Mouse (Mus musculus): ENCODE measurements around the gene Dnaaf1.

Dnaaf1 gene

DNA sequence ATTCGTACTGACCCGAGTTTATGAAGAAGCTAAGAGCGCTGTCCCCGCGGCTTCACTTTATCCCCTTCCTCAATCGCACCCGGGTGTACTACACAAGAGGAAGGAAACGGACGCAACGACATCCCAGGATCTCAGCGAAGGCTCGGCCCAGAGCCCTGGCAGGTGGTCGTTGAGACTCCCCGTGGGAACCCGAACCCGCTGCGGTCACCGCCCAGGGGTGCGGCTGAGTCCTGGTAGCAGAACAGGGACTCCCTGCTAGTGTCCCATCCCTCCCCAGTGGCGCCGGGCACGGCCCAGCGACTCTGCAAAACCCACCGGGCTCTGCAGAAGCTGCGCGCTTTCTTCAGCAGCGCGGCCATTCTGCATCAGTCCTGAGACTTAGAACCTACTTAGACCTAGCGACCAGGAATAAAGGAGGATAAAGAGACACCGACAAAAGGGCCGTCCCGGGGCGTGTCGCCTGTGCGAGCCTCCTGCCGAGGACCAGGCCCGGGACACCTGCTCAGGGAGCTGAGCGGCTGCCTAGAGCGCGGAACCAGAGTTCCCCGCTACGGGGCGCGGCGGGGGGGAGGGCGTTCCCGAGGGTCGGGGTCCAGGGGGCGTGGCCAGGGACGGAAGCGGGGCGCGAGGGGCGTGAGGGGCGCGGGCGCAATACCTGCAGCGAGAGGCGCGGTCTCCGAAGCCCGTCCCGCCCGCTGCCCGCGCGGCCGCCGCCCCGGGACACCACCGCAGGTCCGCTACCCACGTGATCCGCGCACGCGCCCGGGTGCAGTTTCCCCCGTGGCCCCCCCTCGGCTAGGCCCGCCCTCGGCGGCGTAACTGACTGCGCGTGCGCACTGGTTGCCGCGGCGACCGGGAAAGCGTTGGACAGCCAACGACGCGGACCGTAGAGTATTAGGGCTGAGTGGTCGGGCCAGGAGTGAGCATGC, at the start of gene Dnaaf1, which contains the start of gene Hsdl1:
Dnaaf1 (plus strand) TSS at position 799 of the 929 bp plus-strand sequence.
Hsdl1 (minus strand) TSS at position 747 of the 929 bp plus-strand sequence.
- in situ Hi-C loops (cut with MboI, MseI), result no loop called here

DNA sequence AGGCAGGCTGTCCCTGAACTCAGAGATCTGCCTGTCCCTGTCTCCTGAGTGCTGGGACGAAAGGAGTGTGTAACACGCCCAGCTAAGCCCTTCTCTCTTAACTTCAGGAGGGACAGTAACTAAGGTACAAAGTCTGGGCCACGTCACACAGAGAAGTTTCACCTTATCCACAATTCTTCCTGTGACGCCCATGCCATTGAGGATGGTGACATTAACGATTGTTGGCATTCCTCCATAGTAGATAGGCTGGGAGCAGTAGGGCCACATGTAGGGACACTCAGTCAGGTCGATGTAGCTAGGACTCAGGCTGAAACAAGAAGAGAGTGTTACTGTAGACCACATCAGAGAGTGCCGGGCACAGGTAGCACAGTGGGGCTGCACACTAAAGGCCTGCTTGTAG, 46.3 kb upstream of the Dnaaf1 start:
- in situ Hi-C loops (cut with MboI, MseI), result no loop called here

DNA sequence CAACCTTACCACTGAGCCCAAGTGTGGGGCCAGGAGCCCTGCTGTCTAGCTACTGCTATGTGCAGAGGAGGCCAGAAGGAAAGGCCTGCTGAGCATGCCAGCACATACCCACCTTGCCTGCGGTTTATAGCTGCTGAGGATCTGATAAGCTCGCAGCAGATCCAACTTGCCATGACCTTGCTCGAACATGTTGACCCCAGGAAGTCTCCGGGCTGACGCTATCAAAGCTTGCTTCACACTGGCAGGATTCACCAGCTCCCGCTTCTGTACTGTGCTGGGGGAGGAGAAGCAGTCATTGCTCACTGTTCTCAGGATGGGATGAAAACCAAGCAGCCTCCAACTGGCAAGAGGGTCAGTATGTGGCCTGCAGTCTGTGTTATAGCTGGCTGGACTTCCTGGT, 44.1 kb upstream of the Dnaaf1 start:
- in situ Hi-C loops (cut with MboI, MseI), result no loop called here

DNA sequence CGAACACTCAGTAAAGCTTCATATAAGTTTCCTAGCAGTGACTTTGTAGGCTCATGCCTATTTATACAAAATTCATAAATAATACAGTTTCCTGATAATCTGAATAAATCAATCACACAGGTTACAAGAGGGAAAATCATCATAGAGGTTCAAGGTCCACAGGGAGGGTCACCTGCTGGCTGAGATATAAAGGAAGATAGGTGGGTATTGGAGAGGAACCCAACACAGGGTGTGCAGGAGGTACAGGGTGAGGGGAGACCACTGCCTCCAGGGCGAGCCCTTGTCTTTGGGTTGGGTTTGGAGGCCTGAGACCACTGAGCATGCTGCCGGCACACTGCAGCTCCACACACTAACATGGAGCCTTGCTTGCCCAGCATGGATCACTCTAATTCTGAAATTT, 43.6 kb upstream of the Dnaaf1 start:
- in situ Hi-C loops (cut with MboI, MseI), result no loop called here

DNA sequence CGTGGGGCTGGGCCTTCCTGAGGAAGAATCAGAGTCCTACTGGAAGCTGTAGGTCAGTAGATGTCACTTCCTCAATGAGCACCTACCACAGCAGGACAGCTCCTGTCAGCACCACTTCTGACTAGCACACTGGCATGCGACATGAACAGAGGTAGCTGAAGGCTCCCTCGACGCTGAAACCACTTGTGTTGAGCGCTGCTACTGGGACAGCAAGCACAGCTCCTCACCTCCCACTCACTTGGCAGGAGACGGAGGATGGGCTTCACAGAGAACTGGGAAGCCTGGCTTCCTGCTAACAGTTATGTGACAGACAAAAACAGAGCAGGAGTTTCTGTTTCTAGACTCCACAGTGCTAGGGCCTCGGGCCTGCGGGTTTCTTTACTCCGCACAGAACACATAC, 43.1 kb upstream of the Dnaaf1 start:
- in situ Hi-C loops (cut with MboI, MseI), result no loop called here

DNA sequence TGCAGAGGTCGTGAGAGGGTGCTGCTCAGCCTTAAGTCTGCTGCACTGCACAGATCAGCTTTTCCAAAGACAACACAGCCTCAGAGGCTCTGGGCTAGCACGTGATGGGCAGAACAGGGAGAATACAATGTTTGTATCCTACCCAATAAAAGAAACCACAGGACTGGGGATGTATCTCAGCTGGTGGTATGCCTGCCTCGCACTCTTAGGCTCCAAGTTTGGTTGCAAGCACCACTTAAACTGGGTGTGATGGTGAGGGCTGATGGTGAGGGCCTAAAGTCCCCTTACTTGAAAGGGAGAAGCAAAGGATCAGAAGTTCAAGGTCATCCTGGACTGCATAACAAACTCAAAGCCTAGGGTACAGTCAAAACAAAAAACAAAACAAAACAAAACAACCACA, 30.4 kb upstream of the Dnaaf1 start:
- in situ Hi-C loops (cut with MboI, MseI), result no loop called here

DNA sequence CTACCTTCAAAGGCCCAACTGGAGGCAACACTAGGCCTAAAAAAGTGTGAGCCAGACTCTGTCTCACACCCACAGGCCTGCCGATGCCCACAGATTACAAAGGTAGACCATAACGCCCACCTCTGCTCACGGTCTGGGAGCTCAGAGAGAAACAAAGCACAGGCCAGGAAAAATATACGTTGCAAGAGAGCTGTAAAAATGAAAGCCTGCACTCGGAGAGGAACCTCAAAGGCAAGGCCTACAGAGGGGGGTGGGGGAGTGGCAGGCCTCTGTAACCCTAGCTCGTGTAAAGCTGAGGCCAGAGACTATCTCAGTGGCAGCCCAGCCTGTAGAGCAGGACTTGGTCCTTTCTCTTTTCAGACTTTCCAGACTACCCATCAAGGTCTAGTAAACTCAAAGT, 29.9 kb upstream of the Dnaaf1 start:
- in situ Hi-C loops (cut with MboI, MseI), result no loop called here

DNA sequence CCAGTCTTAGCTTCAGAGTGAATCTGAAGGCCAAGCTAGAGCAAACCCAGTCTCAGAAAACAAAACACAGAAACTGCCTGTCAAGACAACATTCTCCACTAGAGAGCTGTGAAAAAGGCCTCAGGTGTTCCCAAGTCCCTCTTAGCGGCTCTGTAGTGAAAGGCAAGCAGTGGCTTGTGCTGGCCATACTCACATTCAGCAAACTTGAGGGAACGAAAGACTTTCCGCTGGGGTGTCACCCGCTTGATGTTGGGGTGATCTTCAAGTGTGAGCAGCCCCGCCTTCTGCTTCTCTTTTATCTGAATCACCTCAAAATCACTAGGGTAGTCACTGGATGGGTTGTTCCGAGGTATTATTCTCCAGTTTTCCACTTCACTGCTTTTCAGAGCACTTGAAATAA, 29.2 kb upstream of the Dnaaf1 start:
- in situ Hi-C loops (cut with MboI, MseI), result no loop called here

DNA sequence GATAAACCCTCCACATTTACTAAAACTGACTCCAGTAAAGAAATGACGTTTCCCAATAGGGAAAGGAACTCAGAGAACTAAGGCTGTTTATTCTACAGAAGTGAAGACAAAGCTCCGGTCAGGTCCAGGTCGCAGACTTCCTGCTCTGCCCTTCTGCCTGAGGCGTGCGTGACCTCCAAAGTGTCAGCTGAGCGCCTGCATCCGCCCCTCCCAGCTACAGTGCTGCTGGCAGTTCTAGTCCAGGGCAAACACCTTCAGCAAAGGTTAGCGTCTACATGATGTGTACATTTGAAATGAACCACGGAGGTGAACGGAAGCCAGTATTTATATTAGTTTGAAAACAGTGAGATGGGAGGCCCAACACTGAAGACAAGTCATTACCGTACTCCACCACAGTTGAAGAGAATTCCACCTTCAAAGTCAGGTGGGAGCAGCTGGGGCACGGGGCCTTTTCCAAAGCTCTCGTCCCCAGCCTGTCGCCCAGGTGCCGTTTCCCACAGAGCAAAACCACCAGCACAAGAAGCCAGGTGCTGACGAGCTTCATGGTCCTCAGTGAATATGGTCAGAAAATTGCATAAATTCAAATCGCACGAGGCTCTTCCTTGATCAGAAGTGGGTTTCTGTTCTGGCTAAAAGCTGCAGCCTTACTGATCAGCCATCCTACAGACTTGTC, 27.9 kb upstream of the Dnaaf1 start:
- in situ Hi-C loops (cut with MboI, MseI), result no loop called here

DNA sequence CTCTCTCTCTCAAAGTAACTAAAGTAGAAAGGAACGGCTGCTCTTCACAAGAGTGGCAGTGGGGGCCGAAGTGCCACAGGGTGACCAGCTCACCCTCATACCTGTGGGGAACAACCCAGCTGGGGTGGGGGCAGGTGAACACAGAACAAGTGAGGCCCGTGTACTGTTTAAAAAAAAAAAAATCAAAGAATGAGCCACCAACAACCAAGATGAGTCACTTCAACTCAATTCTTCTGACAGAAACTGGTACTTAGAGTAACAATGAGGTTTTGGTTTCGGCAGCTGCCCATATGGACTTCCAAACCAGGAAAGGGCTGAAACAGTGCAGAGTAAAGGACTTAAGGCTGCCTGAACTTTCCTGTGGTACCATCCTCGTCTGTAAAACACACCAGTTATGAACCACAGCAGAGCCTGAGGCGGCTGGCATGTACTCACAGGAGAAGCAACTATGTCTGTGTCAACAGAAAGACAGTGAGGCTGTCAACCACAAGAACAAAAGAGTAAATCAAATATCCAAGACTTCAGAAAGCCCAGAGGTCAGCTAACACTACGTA, 26.4 kb upstream of the Dnaaf1 start:
- in situ Hi-C loops (cut with MboI, MseI), result no loop called here

DNA sequence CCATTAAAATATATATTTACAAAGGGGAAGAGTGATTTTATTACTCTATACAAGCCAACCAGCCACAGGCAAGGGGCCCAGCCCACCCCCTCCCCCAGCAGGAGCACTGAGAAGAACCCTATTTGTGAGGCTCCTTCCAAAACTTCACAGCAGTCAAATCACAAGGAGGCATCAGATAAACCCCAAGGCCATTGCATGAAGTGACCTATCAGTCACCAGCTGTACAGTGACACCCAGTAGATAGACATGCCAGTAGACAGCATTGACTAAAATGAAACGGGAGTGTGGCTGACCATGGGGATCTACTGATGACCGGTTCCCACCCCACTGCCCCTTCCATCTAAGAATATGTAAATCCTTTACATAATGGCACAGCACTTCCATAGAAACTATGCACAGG, 22.1 kb upstream of the Dnaaf1 start:
- in situ Hi-C loops (cut with MboI, MseI), result no loop called here

DNA sequence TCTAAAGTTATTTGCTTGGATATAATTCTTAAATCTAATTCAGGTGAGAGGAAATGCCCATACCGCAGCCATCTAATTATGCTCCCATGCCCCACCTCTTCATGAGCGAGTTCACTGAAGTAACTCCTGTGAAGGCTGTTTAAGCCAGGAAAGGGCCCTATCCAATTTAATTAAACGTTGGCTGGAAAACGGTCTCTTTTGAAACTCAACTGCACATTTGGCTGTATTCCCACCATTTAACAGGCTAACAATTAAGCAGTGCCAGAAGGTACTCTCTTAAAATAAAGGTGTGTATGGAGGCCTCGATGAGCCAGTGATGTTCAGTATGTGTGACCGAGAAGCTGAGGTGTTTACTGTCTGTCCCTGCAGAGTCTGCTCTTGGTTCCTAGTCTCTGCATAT, 19.2 kb upstream of the Dnaaf1 start:
- in situ Hi-C loops (cut with MboI, MseI), result no loop called here

DNA sequence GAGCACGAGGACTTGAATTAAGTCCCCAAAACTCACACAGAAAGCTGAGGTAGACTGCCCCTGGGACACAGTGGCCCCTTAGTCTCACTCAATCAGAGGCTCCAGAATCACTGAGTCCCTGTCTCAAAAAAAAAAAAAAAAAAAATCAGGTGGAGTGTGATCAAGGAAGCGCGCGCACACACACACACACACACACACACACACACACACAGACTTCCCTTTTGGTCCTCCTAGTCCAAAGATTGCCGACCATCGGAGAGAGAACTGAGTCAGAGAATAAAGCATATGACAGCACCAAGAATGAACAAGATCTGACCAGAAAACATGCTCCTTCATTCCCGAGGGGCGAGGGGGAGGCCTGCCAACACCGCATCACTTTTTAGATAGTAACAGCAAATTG, 17.9 kb upstream of the Dnaaf1 start:
- in situ Hi-C loops (cut with MboI, MseI), result no loop called here

DNA sequence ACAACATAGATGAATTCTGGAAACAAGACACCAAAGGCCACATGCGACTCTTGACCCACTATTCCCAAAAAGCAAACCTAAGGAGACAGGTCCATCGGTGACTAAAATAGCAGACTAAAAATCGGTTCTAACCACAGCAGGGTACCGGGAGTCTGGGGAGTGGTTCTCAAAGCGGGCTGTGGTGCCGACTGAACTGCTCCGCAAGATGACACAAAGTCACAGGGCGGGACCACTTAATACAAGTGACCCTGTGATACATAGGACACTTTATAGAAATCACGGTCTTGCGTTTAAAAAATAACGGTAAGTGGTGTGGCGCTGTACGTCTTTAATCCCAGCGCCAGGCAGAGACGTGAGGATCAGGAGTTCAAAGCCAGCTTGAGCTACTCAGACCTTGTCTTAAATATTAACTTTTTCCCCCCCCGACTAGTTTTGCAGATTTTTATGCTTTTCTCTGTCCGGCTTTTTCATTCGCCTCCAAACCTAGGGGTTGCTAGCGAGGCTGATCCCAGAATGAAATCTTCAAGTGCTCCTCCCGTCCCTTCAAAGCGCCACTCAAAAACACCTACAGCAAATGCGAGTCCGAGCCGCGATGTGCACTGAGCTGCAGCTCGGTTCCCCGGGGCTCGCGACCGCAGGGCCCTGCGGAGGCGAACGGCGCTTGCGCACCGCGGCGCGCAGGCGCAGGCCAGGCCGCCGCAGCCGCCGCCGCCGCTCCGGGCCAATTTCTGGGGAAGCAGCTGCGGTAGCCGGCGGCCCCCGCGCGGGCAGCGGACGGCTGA, 17.0 kb upstream of the Dnaaf1 start:
- in situ Hi-C loops (cut with MboI, MseI), result no loop called here

DNA sequence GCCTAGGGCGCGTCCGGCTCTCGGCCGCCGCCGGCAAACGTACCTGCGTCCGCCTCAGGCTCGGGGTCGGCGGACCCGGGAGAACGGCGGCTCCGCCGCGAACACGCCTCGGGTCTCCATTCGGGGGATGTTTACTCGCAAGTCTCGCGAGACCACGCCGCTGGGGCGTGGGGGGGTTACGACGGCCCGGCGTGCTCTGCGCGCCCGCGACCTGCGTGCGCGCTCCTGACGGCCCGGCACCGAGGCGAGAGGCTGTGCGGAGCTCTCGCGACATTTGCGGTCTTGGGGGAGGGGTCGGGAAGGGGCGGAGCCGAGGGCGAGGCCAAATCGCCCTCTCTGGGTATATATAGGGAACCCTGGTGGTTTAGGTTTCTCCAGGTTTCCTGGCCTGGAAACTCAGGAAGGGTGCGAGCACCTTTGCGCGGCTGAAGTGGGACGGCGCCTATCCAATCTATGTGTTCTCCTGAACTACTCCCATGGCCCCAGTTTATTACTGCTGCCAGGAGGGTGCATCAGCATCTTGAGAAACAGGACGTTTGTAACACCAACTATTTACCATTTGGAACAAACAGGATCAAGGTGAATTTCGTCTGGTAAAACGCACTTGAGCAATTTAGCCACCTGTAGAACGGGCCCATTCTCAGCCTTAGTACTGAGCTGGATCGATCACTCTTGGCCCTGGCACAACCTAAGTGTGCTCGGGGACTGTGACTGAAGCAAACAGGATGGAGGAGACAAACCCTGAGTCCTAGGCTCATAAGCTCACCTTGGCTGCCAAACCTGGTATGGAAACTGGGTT, 16.2 kb upstream of the Dnaaf1 start, which contains the start of gene Mbtps1:
Mbtps1 (minus strand) TSS at position 133 of the 799 bp plus-strand sequence.
- in situ Hi-C loops (cut with MboI, MseI), result no loop called here

DNA sequence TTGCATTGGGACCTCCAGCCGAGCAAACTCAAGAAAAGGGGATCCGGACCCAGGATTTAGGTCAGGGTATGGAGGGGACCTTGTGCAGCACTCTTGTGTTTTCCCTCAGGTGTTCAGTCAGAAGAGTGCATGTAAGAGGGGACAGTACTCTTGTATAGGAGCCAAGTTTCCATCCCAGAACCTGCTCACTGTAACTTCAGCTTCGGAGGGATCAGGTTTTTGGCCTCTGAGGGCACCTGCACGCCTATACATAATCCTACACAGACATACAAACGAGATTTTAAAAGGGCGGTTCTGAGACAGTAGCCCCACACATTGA, 15.7 kb upstream of the Dnaaf1 start:
- in situ Hi-C loops (cut with MboI, MseI), result no loop called here

DNA sequence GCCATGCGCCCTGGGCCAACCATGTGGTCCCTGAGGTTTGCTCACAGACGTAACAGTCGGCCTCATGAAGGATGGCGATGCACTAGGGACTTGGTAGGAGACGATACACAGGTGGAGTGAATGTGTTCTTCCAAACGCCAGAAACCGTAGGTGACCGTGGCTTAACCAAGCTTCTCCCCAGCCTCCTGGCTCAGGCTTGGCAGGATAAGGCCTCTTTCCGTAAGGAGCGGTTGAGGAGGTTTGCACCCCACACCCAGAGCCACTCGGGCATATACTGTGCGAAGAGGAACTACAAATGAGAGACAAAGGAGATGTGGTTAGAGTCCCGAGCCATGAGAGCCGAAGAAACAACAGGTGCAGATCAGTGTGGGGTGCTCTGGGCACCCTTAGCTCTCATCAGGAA, 11.2 kb upstream of the Dnaaf1 start:
- in situ Hi-C loops (cut with MboI, MseI), result no loop called here

DNA sequence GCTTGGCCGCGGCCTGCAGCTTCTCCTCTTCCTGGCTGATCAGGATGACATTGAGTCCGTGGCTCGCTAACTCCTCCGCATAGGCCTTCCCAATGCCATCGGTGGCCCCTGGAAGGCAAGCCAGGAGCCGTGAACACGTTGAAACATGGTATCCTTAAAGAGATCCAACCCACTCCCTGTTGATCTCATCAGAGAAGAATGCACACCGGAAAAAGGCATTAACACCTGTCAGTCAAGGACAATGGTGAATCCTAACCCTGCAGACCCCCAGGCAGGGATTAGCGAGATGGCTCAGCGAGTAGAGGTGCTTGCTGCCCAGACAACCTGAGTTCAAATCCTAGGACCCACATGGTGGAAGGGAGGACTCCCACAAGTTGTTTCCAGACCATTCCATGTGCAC, 8.7 kb upstream of the Dnaaf1 start:
- in situ Hi-C loops (cut with MboI, MseI), result no loop called here

DNA sequence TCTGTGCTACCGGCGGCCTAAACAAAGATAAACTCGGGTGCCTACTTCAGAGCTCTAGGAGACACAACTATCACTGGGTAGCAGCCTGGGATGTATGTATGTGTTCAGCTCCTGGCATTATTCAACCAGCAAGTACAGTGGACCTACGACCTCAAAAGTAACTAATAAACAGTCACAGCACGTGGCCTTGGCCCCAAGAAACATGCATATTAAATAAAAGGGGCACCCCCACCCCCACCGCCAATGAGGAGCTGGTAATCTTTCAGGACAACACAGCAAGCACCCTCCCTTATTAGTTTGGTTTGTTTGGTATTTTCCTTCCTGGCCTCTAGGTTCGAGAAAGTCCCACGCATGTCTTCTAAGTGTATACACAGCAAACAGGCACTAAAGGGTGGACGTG, 6.8 kb upstream of the Dnaaf1 start:
- in situ Hi-C loops (cut with MboI, MseI), result no loop called here

DNA sequence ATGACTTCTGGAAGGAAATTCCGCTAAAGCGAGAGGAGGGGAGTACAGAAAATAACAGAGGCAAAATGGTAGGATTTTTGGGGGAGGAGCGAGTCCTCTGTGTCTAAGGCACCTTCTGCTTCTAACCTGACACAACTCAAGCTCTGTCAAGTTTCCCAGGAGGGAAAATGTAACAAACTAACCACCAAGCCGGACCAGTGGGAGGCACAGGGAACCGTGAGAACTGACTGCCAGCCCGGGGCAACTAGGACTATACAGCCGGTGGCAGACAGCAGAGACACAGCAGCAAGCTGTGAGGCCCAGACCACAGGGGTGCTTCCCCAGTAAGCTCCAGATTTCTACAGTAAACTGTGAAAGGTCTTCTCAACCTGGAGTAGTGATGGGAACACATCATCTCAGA, 6.1 kb upstream of the Dnaaf1 start:
- in situ Hi-C loops (cut with MboI, MseI), result no loop called here

DNA sequence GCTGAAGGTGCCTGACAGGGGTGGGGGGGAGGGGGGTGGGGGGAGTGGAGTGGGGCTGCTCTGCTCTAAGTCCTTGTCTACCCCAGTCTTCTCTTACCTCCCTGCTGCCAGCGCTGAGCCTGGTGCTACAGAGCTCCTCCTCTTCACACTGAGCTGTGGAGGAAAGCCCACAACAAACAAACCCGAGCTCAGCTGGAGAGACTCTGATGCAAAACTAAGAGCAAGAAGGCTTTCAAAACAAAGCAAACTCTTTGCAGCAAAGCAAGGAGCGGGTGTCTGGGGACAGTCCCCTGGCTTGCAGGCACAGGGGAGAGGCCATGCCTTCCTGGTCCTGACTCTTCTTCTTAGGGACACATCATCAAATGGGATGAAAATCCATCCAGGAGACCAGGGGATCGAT, 5.2 kb upstream of the Dnaaf1 start:
- in situ Hi-C loops (cut with MboI, MseI), result no loop called here

Measured in T-helper 1 cell (primary cell).